Mouse (Mus musculus): Measurements from ENCODE around the gene Srgn. TPM values are rescaled to one million over a fixed set of nuclear protein-coding genes. Genes with fewer than 3 reads are reported as not detected.

Srgn gene
- polyA plus RNA-seq (2012; rRNA removed), result 20.8 and 34.2 TPM in 2 replicates

DNA sequence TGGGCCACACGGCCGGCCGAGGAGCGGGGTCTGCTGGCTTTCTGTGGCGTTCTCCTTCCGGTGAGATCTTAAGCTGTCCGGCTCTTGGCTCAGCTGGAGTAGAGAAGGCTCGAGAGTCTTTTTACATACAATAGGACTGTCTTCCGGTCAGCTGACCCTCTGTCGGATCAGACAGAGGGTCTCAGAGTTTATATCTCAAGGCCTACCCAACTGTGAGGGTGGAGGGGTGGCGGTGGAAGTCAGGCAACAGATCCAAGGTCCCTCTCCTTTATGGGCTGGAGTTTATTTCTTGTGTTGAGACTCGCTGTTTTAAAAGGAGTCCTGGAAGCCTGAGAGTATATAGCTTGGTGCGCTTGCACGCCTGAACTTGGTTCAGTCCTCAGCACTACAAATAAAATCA lies at the start of gene Srgn:
Srgn (minus strand) TSS at position 101 of the 400 bp plus-strand sequence.
- no peak for DNase-seq
- Histone ChIP-seq H3K27ac (ENCODE audit: insufficient read depth, low read depth, low read length) (no peak within 1 kb of the TSS), H3K27me3 (replicated peaks; ENCODE audit: control insufficient read depth, insufficient read depth, low read length) (no peaks in the 10 kb centered on the region), H3K36me3 (ENCODE audit: control insufficient read depth, insufficient read depth, low read length) (no peaks in the 10 kb centered on the region), H3K4me3 (ENCODE audit: insufficient read depth, low read depth, low read length) (no peak within 1 kb of the TSS), H3K4me1 (ENCODE audit: control insufficient read depth, insufficient read depth, low read length) (no peaks in the 10 kb centered on the region)
- no peak for TF ChIP-seq CTCF (conservative IDR thresholded peaks at IDR 0.05; ENCODE audit: insufficient read depth, insufficient read length, low read depth, low read length)
- no peak for TF ChIP-seq POLR2A (IDR thresholded peaks at IDR 0.05; ENCODE audit: low read depth, low read length)
- WGBS, result 88% methylated on average over 14 of the region's 14 CpGs

- TF ChIP-seq POLR2A (IDR thresholded peaks at IDR 0.05; ENCODE audit: low read depth, low read length), result no peak
- no peak for TF ChIP-seq CTCF (conservative IDR thresholded peaks at IDR 0.05; ENCODE audit: insufficient read depth, insufficient read length, low read depth, low read length)
- peaks cover 1% of the 10 kb centered on the region; the same call in 1 of the 2 replicates for H3K36me3 ChIP-seq (ENCODE audit: control insufficient read depth, insufficient read depth, low read length)
Observed at GRCm38 (mm10) chr10:62575001-62575400, 47.8 kb upstream of the Srgn start.

GRCm38 (mm10) chr10:62570126-62570871 lies 43.0 kb upstream of the Srgn start:
- Histone ChIP-seq H3K36me3 (ENCODE audit: control insufficient read depth, insufficient read depth, low read length) (peaks cover 3% of the 10 kb centered on the region; the same call in 1 of the 2 replicates), H3K27ac (ENCODE audit: insufficient read depth, low read depth, low read length) (no peak overlapping the region), H3K4me1 (ENCODE audit: control insufficient read depth, insufficient read depth, low read length) (no peaks in the 10 kb centered on the region), H3K4me3 (ENCODE audit: insufficient read depth, low read depth, low read length) (no peak overlapping the region), H3K27me3 (replicated peaks; ENCODE audit: control insufficient read depth, insufficient read depth, low read length) (no peaks in the 10 kb centered on the region)
- TF ChIP-seq POLR2A (IDR thresholded peaks at IDR 0.05; ENCODE audit: low read depth, low read length) (no peak), CTCF (conservative IDR thresholded peaks at IDR 0.05; ENCODE audit: insufficient read depth, insufficient read length, low read depth, low read length) (no peak)
- WGBS, result 62% methylated on average over 7 of the region's 7 CpGs
- DNase-seq, result peak; percentile 69

More at GRCm38 (mm10) chr10:62575001-62575400, 47.8 kb upstream of the Srgn start:
- DNase-seq, result no peak
- 90% methylated on average over 13 of the region's 13 CpGs for WGBS
- Histone ChIP-seq H3K4me3 (ENCODE audit: insufficient read depth, low read depth, low read length) (no peak overlapping the region), H3K4me1 (ENCODE audit: control insufficient read depth, insufficient read depth, low read length) (peaks cover 2% of the 10 kb centered on the region; the same call in 1 of the 2 replicates), H3K27me3 (replicated peaks; ENCODE audit: control insufficient read depth, insufficient read depth, low read length) (no peaks in the 10 kb centered on the region), H3K27ac (ENCODE audit: insufficient read depth, low read depth, low read length) (no peak overlapping the region)

- Histone ChIP-seq H3K4me3 (ENCODE audit: insufficient read depth, low read depth, low read length) (no peak overlapping the region), H3K4me1 (ENCODE audit: control insufficient read depth, insufficient read depth, low read length) (no peaks in the 10 kb centered on the region), H3K27ac (ENCODE audit: insufficient read depth, low read depth, low read length) (no peak overlapping the region), H3K27me3 (replicated peaks; ENCODE audit: control insufficient read depth, insufficient read depth, low read length) (no peaks in the 10 kb centered on the region), H3K36me3 (ENCODE audit: control insufficient read depth, insufficient read depth, low read length) (peaks cover 5% of the 10 kb centered on the region)
- TF ChIP-seq CTCF (conservative IDR thresholded peaks at IDR 0.05; ENCODE audit: insufficient read depth, insufficient read length, low read depth, low read length) (no peak), POLR2A (IDR thresholded peaks at IDR 0.05; ENCODE audit: low read depth, low read length) (no peak)
- no peak for DNase-seq
- WGBS, result 87% methylated on average over 4 of the region's 4 CpGs
Observed at GRCm38 (mm10) chr10:62568861-62569260, 41.6 kb upstream of the Srgn start.

DNA sequence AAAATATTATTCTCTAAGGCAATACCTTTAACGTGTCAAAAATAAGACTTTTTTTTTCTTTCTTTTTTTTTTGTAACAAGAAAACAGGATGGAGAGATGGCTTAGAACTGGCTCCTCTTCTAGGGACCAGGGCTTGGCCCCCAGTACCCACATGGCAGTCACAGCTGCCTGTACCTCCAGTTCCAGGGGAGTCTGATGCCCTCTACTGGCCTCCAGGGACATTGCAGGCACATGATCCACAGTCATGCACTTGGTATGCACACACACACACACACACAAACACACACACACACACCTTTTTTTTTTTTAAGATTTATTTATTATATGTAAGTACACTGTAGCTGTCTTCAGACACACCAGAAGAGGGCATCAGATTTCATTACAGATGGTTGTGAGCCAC lies 30.5 kb upstream of the Srgn start:
- TF ChIP-seq CTCF (conservative IDR thresholded peaks at IDR 0.05; ENCODE audit: insufficient read depth, insufficient read length, low read depth, low read length), result peak; percentile 66
- TF ChIP-seq POLR2A (IDR thresholded peaks at IDR 0.05; ENCODE audit: low read depth, low read length), result no peak
- Histone ChIP-seq H3K27ac (ENCODE audit: insufficient read depth, low read depth, low read length) (no peak overlapping the region), H3K4me3 (ENCODE audit: insufficient read depth, low read depth, low read length) (no peak overlapping the region), H3K36me3 (ENCODE audit: control insufficient read depth, insufficient read depth, low read length) (peaks cover 3% of the 10 kb centered on the region; the same call in 1 of the 2 replicates), H3K4me1 (ENCODE audit: control insufficient read depth, insufficient read depth, low read length) (no peaks in the 10 kb centered on the region), H3K27me3 (replicated peaks; ENCODE audit: control insufficient read depth, insufficient read depth, low read length) (no peaks in the 10 kb centered on the region)
- no peak for DNase-seq
- WGBS, result 85% methylated on average over 1 of the region's 1 CpGs

DNA sequence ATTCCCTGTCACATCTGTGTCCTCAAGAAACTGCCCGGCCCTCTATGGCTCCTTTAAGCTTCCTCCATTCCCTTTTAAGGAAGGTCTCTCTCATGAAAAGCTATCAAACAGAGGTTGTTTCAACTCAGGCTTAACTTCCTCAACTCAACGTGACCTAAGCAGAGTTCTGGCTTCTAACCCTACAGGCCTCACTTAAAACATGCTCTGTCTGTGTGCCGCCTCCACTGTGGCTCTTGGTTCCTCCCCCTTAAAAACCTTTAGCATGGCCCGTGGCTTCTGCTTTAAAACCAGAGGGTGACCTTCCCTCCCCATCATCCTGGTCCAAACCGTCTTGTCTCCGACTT lies 29.3 kb upstream of the Srgn start:
- no peak overlapping the region for H3K27ac ChIP-seq (ENCODE audit: insufficient read depth, low read depth, low read length)
- H3K4me1 ChIP-seq (ENCODE audit: control insufficient read depth, insufficient read depth, low read length), result no peaks in the 10 kb centered on the region
- H3K36me3 ChIP-seq (ENCODE audit: control insufficient read depth, insufficient read depth, low read length), result peaks cover under 1% of the 10 kb centered on the region; the same call in 1 of the 2 replicates
- no peak for TF ChIP-seq CTCF (conservative IDR thresholded peaks at IDR 0.05; ENCODE audit: insufficient read depth, insufficient read length, low read depth, low read length)
- TF ChIP-seq POLR2A (IDR thresholded peaks at IDR 0.05; ENCODE audit: low read depth, low read length), result no peak
- DNase-seq, result no peak
- WGBS, result 83% methylated on average over 6 of the region's 6 CpGs
- H3K4me3 ChIP-seq (ENCODE audit: insufficient read depth, low read depth, low read length), result no peak overlapping the region
- H3K27me3 ChIP-seq (replicated peaks; ENCODE audit: control insufficient read depth, insufficient read depth, low read length), result no peaks in the 10 kb centered on the region

DNA sequence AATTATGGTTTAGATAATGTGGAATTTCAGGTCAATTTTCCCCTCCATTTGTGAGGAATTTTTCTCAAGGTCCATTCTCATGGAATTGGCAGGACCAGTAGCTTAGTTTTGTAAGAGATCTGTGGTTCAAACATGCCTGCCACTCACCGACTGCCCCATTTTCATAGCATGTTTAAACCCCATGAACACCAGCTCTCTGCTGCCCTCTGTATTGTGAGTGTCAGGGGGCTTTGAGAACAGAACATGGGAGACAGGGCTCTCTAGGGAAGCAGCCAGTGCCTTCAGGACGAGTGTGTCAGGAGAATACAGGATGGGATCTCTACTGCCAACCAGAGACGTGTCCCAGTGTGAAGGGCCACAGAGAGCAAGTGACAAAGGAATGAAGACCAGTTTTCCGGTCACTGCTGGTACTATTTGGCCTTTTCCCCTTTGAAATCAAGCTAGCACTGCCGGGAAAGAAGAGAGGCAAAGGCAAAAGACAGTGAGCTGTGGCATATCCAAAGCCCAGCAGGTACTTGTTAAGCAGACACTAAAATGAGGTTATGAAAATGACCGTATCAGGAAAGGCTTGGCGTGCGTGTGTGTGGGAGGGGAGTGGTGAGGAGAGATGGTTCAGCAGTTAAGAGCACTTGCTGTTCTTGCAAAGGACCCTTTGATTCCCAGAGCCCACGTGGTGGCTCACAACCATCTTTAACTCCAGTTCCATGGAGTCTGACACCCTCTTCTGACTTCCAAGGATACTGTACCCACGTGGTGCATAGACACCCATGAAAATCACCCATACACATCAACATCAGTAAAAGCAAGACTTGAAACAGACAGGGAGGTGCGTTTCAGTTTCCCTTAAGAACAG lies 28.7 kb upstream of the Srgn start:
- H3K4me3 ChIP-seq (ENCODE audit: insufficient read depth, low read depth, low read length), result no peak overlapping the region
- DNase-seq, result no peak
- 67% methylated on average over 11 of the region's 11 CpGs for WGBS

More for the DNA sequence above, 28.7 kb upstream of the Srgn start:
- no peak overlapping the region for H3K27ac ChIP-seq (ENCODE audit: insufficient read depth, low read depth, low read length)
- H3K36me3 ChIP-seq (ENCODE audit: control insufficient read depth, insufficient read depth, low read length), result no peaks in the 10 kb centered on the region; the same call in 1 of the 2 replicates
- TF ChIP-seq CTCF (conservative IDR thresholded peaks at IDR 0.05; ENCODE audit: insufficient read depth, insufficient read length, low read depth, low read length), result no peak
- TF ChIP-seq POLR2A (IDR thresholded peaks at IDR 0.05; ENCODE audit: low read depth, low read length), result no peak
- H3K4me1 ChIP-seq (ENCODE audit: control insufficient read depth, insufficient read depth, low read length), result no peaks in the 10 kb centered on the region
- H3K27me3 ChIP-seq (replicated peaks; ENCODE audit: control insufficient read depth, insufficient read depth, low read length), result no peaks in the 10 kb centered on the region
